Mouse (Mus musculus) frontal cortex, adult 2 months (tissue): ENCODE results near the gene Inpp4a. TPM values are rescaled to one million over a fixed set of nuclear protein-coding genes. Genes with fewer than 3 reads are reported as not detected.

ENCODE experiments used
- polyA plus RNA-seq: library from polyadenylated mRNA; depleted of rRNA; stranded (reverse); fragments of >200 nt; gene quantifications from 2 replicates; pipeline ENCODE4 v1.2.3, GENCODE M21; 2012; rRNA removed

Inpp4a gene
- polyA plus RNA-seq, 1 experiment: 89.0 TPM

Other genes starting within 250 kb of the Inpp4a start
- 0.06 and 0.20 TPM in 2 replicates for gene Cnga3, start 85.4 kb upstream of the Inpp4a start, polyA plus RNA-seq
- gene Coa5, start 130.2 kb downstream of the Inpp4a start, polyA plus RNA-seq: 74.3 and 78.6 TPM in 2 replicates
- gene Unc50, start 130.3 kb downstream of the Inpp4a start, polyA plus RNA-seq: 74.5 and 79.0 TPM in 2 replicates
- gene Mgat4a, start 241.2 kb downstream of the Inpp4a start, polyA plus RNA-seq: 14.9 and 16.2 TPM in 2 replicates